In the genomic region with DNA sequence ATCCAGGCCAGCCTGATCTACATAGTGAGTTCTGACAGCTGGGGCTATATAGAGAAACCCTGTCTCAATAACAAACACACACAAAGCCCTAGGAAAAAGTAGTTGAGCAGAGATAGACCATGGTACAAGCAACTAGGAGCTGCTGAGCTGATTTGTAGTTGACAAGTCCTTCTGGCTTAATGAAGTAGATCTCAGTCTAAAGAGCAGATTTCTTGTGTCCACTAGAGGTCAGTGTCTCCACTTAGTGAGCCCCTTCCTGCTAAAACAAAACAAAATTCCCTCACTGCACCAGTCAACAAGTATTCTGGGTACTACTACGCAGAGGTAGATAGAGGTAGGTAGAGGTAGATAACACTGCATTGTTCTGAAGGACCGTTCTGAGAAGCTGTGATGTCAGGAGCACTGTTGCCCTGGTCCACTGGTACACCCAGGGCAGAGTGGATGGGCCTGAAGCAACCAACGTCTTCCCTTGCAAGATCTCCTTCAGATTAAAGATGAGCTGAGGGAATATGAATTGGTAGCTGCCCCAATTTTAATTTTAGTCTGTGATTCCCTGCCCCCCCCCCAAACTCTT, we compare ENCODE assay signal across 9 mouse cellular contexts. TPM values are rescaled to one million over a fixed set of nuclear protein-coding genes. Genes with fewer than 3 reads are reported as not detected.
DNase-seq lines count a peak whose midpoint lies in the region; ATAC-seq and TF ChIP-seq lines count a peak whose summit lies in the region.
"Had no signal": no experiment of that assay in that cellular context is flagged by ENCODE, and none has a peak within 500 bp of the region (broad histone marks: within the 10 kb centered on the region; RNA-seq: fewer than 3 reads in every experiment).

No protein-coding gene starts in this region.

- H3K4me1 ChIP-seq in forebrain, embryonic 13.5 days: peaks cover 16% of the 10 kb centered on the region
- H3K4me1 ChIP-seq in forebrain, embryonic 15.5 days: peaks cover 6% of the 10 kb centered on the region; the same call in 1 of the 2 replicates
- no peaks in the 10 kb centered on the region for H3K4me1 ChIP-seq in testis, adult 2 months (ENCODE audit: control insufficient read depth, insufficient read depth, low read length)
- no peaks in the 10 kb centered on the region; the same call in 1 of the 2 replicates for H3K4me1 ChIP-seq in liver, embryonic 16.5 days (ENCODE audit: control insufficient read depth, low read depth, low read length)
- no peaks in the 10 kb centered on the region for H3K4me1 ChIP-seq in stomach, postnatal 0 days (replicated peaks; ENCODE audit: control insufficient read depth, insufficient read depth)

- no peaks in the 10 kb centered on the region for H3K9me3 ChIP-seq in forebrain, embryonic 13.5 days (replicated peaks)
- no peaks in the 10 kb centered on the region for H3K9me3 ChIP-seq in forebrain, embryonic 15.5 days
- H3K9me3 ChIP-seq in liver, embryonic 16.5 days (replicated peaks; ENCODE audit: control insufficient read depth, low read length): no peaks in the 10 kb centered on the region
- H3K9me3 ChIP-seq in stomach, postnatal 0 days (ENCODE audit: control insufficient read depth, low read length): no peaks in the 10 kb centered on the region
- H3K9me3 ChIP-seq: neural tube, embryonic 12.5 days had no signal

- WGBS in forebrain, embryonic 13.5 days: 52% methylated on average over 3 of the region's 3 CpGs
- 37% methylated on average over 3 of the region's 3 CpGs for WGBS in forebrain, embryonic 15.5 days
- WGBS in liver, embryonic 16.5 days (ENCODE audit: insufficient replicate concordance): 50% methylated on average over 3 of the region's 3 CpGs
- WGBS in stomach, postnatal 0 days: 41% methylated on average over 3 of the region's 3 CpGs

- TF ChIP-seq EP300 in stomach, postnatal 0 days (optimal IDR thresholded peaks at IDR 0.05): no peak

- no peaks in the 10 kb centered on the region for H3K27me3 ChIP-seq in forebrain, embryonic 13.5 days
- H3K27me3 ChIP-seq in forebrain, embryonic 15.5 days: no peaks in the 10 kb centered on the region
- H3K27me3 ChIP-seq in testis, adult 2 months (ENCODE audit: control insufficient read depth, insufficient read depth, low read length): no peaks in the 10 kb centered on the region
- no peaks in the 10 kb centered on the region for H3K27me3 ChIP-seq in liver, embryonic 16.5 days (ENCODE audit: control insufficient read depth, insufficient read depth, low read depth, low read length)
- no peaks in the 10 kb centered on the region for H3K27me3 ChIP-seq in stomach, postnatal 0 days (ENCODE audit: control insufficient read depth, insufficient read depth, low read length)

- no peak overlapping the region for H3K27ac ChIP-seq in forebrain, embryonic 13.5 days
- H3K27ac ChIP-seq in forebrain, embryonic 15.5 days (replicated peaks): no peak overlapping the region
- H3K27ac ChIP-seq in testis, adult 2 months (ENCODE audit: control insufficient read depth, insufficient read depth, low read depth, low read length): no peak overlapping the region
- H3K27ac ChIP-seq in liver, embryonic 16.5 days (ENCODE audit: low read length): peak overlapping the region; percentile 33; the same call in 1 of the 2 replicates
- H3K27ac ChIP-seq in stomach, postnatal 0 days (replicated peaks): no peak overlapping the region
- H3K27ac ChIP-seq: neural tube, embryonic 12.5 days had no signal

- no peak for TF ChIP-seq POLR2A in testis, adult 2 months (IDR thresholded peaks at IDR 0.05; ENCODE audit: control insufficient read depth, low read depth, low read length)

- ATAC-seq in forebrain, embryonic 13.5 days: peak; percentile 39; the same call in 1 of the 2 replicates
- no peak; the same call in 1 of the 2 replicates for ATAC-seq in forebrain, embryonic 15.5 days (replicated peaks)
- ATAC-seq in erythroblast, adult 5-6 weeks (replicated peaks; ENCODE audit: low FRiP score, poor library complexity, severe bottlenecking): peak; percentile 60
- ATAC-seq in liver, embryonic 16.5 days (ENCODE audit: low read depth): no peak
- 0 out of 2 replicates have a peak, but pooled peaks have one; percentile 57 for ATAC-seq in stomach, postnatal 0 days (ENCODE audit: low FRiP score, low TSS enrichment)

- H3K4me3 ChIP-seq in forebrain, embryonic 13.5 days: no peak overlapping the region
- no peak overlapping the region for H3K4me3 ChIP-seq in forebrain, embryonic 15.5 days
- no peak overlapping the region for H3K4me3 ChIP-seq in testis, adult 2 months (ENCODE audit: control insufficient read depth, low read depth, low read length)
- no peak overlapping the region for H3K4me3 ChIP-seq in liver, embryonic 16.5 days (ENCODE audit: low read depth, low read length)
- H3K4me3 ChIP-seq in stomach, postnatal 0 days (ENCODE audit: low read depth, low read length): no peak overlapping the region
- H3K4me3 ChIP-seq: neural tube, embryonic 12.5 days had no signal

- no peak overlapping the region for H3K4me2 ChIP-seq in forebrain, embryonic 13.5 days
- no peak overlapping the region for H3K4me2 ChIP-seq in forebrain, embryonic 15.5 days (replicated peaks)
- no peak overlapping the region for H3K4me2 ChIP-seq in liver, embryonic 16.5 days (ENCODE audit: low read depth, low read length)
- H3K4me2 ChIP-seq in stomach, postnatal 0 days (replicated peaks; ENCODE audit: low read depth): no peak overlapping the region
- H3K4me2 ChIP-seq: neural tube, embryonic 12.5 days had no signal

- H3K36me3 ChIP-seq in forebrain, embryonic 13.5 days (ENCODE audit: poor library complexity, severe bottlenecking): no peaks in the 10 kb centered on the region
- H3K36me3 ChIP-seq in forebrain, embryonic 15.5 days: no peaks in the 10 kb centered on the region
- H3K36me3 ChIP-seq in testis, adult 2 months (ENCODE audit: control insufficient read depth, insufficient read depth, low read length): no peaks in the 10 kb centered on the region
- peaks cover 77% of the 10 kb centered on the region for H3K36me3 ChIP-seq in liver, embryonic 16.5 days (ENCODE audit: control insufficient read depth, insufficient read depth)
- no peaks in the 10 kb centered on the region for H3K36me3 ChIP-seq in stomach, postnatal 0 days (ENCODE audit: control insufficient read depth, insufficient read depth, low read length)
- H3K36me3 ChIP-seq: neural tube, embryonic 12.5 days had no signal

- TF ChIP-seq CTCF in testis, adult 2 months (IDR thresholded peaks at IDR 0.05; ENCODE audit: control insufficient read depth, insufficient read depth, insufficient replicate concordance, low read depth, low read length): peak; percentile 22; the same call in 1 of the 2 replicates
- peak; percentile 93 for TF ChIP-seq CTCF in stomach, postnatal 0 days (IDR thresholded peaks at IDR 0.05; ENCODE audit: low read depth)

- DNase-seq in testis, postnatal 10 days (ENCODE audit: low spot score): no peak
- DNase-seq in stomach, postnatal 0 days (ENCODE audit: low spot score): no peak
- DNase-seq in frontal cortex, postnatal 14 days (ENCODE audit: low spot score in 2 of 2): no peak

- H3K9ac ChIP-seq in forebrain, embryonic 13.5 days: no peak overlapping the region
- no peak overlapping the region for H3K9ac ChIP-seq in forebrain, embryonic 15.5 days (replicated peaks)
- H3K9ac ChIP-seq in liver, embryonic 16.5 days (ENCODE audit: low read depth, low read length): no peak overlapping the region
- H3K9ac ChIP-seq in stomach, postnatal 0 days (ENCODE audit: low read length): no peak overlapping the region
- H3K9ac ChIP-seq: neural tube, embryonic 12.5 days had no signal

RNA-seq across cellular contexts. Expression of gene Tspan33, which starts 18.1 kb away (rescaled TPM):
- polyA plus RNA-seq in forebrain, embryonic 13.5 days (2015; fragmentation: Nextera tagmentation; extraction: Ambion mirVana): 4.3 and 5.6 TPM in 2 replicates
- polyA plus RNA-seq in forebrain, embryonic 15.5 days (2015; fragmentation: Nextera tagmentation; extraction: Ambion mirVana): 5.0 and 7.4 TPM in 2 replicates
- 9.3 and 10.8 TPM in 2 replicates for polyA plus RNA-seq in testis, adult 2 months (2012; rRNA removed)
- total RNA-seq in erythroblast, adult 5-6 weeks (2015; ENCODE audit: low replicate concordance): 246 and 272 TPM in 2 replicates
- total RNA-seq in erythroblast, adult 5-6 weeks (2017; ENCODE audit: low replicate concordance): 487 and 489 TPM in 2 replicates
- polyA plus RNA-seq in liver, embryonic 16.5 days (2015; fragmentation: Nextera tagmentation; extraction: Ambion mirVana): 110 and 156 TPM in 2 replicates
- 4.0 and 4.4 TPM in 2 replicates for polyA plus RNA-seq in stomach, postnatal 0 days (2015; fragmentation: Nextera tagmentation; extraction: Ambion mirVana)

RNA-seq across cellular contexts. Expression of gene Smo, which starts 23.2 kb away (rescaled TPM):
- polyA plus RNA-seq in forebrain, embryonic 13.5 days (2015; fragmentation: Nextera tagmentation; extraction: Ambion mirVana): 20.5 and 21.1 TPM in 2 replicates
- 14.4 and 16.3 TPM in 2 replicates for polyA plus RNA-seq in forebrain, embryonic 15.5 days (2015; fragmentation: Nextera tagmentation; extraction: Ambion mirVana)
- 4.5 and 4.7 TPM in 2 replicates for polyA plus RNA-seq in testis, adult 2 months (2012; rRNA removed)
- total RNA-seq in erythroblast, adult 5-6 weeks (2015; ENCODE audit: low replicate concordance): 3.3 and 4.0 TPM in 2 replicates
- 0.60 and 2.6 TPM in 2 replicates for total RNA-seq in erythroblast, adult 5-6 weeks (2017; ENCODE audit: low replicate concordance)
- polyA plus RNA-seq in liver, embryonic 16.5 days (2015; fragmentation: Nextera tagmentation; extraction: Ambion mirVana): 2.7 and 2.9 TPM in 2 replicates
- 10.8 and 14.1 TPM in 2 replicates for polyA plus RNA-seq in stomach, postnatal 0 days (2015; fragmentation: Nextera tagmentation; extraction: Ambion mirVana)

RNA-seq across cellular contexts. Expression of gene Ahcyl2, which starts 55.7 kb away (rescaled TPM):
- 11.1 and 12.3 TPM in 2 replicates for polyA plus RNA-seq in forebrain, embryonic 13.5 days (2015; fragmentation: Nextera tagmentation; extraction: Ambion mirVana)
- polyA plus RNA-seq in forebrain, embryonic 15.5 days (2015; fragmentation: Nextera tagmentation; extraction: Ambion mirVana): 12.9 and 13.0 TPM in 2 replicates
- 102 and 118 TPM in 2 replicates for polyA plus RNA-seq in testis, adult 2 months (2012; rRNA removed)
- 7.1 and 15.2 TPM in 2 replicates for total RNA-seq in erythroblast, adult 5-6 weeks (2015; ENCODE audit: low replicate concordance)
- 9.6 and 20.3 TPM in 2 replicates for total RNA-seq in erythroblast, adult 5-6 weeks (2017; ENCODE audit: low replicate concordance)
- 3.9 and 4.4 TPM in 2 replicates for polyA plus RNA-seq in liver, embryonic 16.5 days (2015; fragmentation: Nextera tagmentation; extraction: Ambion mirVana)
- 51.9 and 54.6 TPM in 2 replicates for polyA plus RNA-seq in stomach, postnatal 0 days (2015; fragmentation: Nextera tagmentation; extraction: Ambion mirVana)

Comparison
In these comparisons a context has a peak if more than half of its experiments do, and no peak if none do; other contexts are left out.
1. ATAC-seq: peak in forebrain, embryonic 13.5 days (single experiment), erythroblast, adult 5-6 weeks (single experiment) and stomach, postnatal 0 days (single experiment); none in forebrain, embryonic 15.5 days (single experiment) and liver, embryonic 16.5 days (single experiment).